Mouse (Mus musculus): Measurements from ENCODE around the gene Tpd52l2.
"Not testable (repeated sequence)": the region's sequence is repeated elsewhere in the genome, so short reads cannot be mapped to it uniquely, and the experiment has no call there.

Tpd52l2 gene

DNA sequence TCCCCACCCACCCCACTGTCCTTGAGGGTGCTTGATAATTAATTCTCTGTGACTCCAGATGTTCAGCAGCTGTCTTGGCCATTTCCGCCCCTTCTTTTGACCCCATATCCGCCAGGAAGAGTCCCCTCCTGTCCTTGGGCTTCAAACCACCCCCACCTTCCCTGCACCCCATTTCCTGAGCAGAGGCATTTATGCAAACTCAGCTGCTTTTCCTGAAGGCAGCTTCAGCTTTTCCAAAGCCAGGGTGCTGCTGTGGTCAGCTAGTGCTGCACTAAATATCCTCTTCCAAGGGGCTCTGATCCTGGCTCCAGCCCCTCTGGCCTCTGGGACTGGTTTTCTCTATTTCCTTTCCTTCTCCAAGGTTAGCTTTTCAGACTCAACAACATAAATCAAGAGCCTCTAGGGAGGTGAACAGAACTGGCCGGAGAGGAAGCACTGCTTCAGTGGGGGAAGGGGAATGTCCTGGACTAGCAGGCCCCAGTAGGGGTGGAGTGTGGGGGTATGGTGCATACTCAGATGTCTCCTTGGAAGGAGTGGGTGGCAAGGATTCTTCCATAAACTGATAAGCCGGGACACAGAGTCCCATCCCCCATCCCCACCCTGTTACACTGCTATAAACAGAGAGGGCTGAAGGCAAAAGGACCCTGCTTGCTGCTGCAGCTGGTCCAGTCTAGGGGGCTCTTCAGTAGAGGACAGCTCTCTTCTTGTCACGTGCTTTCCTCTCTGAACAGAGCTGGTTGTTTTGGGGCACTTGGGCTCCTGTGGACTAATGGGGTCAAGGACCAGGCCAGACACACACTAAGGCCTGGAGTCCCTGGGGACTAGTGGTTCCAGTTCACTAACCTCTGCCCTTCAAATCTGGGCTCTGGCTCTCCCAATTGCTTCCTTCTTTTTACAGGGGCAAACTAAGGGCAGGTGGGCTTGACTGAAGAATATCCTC lies 9.3 kb upstream of the Tpd52l2 start:
- DNase-seq (ENCODE audit: low spot score in 2 of 2), result no peak

GRCm38 (mm10) chr2:181491432-181492205 lies 5.3 kb upstream of the Tpd52l2 start:
- DNase-seq (ENCODE audit: low spot score in 2 of 2), result no peak

DNA sequence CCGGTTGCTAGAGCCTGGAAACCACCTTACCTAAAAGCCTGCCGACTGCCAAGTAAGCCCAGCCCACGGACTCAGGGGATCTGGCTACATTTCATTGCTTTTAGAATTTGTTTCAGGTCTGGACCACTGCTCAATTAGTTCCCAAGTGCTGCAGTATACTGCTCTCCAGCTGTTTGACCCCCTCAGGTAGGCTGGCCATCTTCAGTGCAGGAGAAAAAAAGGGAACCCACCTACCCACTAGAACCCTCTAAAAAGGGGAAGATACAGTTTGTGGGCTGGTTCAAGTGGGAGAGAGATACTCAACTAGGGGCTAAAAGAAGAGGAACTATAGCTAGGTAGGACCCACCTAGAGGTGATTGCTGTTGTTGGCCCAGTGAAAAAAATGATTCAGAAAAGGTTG lies 4.7 kb upstream of the Tpd52l2 start:
- DNase-seq (ENCODE audit: low spot score in 2 of 2), result no peak

DNA sequence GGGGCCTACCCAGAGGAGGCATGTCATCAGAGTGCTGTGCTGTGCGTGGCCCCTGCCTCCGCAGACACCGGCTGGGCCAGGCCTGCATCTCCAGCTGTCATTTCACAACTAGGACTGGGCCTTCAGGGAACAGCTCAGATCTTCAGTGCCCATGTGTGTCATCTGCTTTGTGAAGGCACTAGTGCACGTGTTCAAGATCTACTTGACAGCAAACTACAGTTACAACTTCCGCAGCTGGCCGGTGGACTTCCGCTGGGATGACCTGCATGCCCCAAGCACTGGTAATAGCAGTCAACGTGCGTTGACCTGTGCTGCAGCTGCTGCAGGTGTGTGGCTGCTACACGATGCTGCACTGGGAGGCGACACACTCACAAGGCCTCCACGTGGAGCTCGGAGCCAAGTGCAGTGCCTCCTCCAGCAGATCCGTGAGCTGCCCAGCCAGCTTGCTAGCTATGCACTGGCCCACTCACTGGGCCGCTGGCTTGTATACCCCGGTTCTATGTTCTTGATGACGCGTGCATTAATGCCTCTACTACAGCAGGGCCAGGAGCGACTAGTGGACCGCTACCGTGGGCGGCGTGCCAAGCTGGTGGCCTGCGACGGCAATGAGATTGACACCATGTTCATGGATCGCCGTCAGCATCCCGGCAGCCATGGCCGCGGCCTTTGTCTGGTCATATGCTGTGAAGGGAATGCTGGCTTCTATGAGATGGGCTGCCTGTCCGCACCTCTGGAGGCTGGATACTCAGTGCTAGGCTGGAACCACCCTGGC lies 3.6 kb upstream of the Tpd52l2 start, which contains the start of gene Abhd16b:
Gene Abhd16b, plus strand, starts transcription at position 51 of the 772 bp plus-strand sequence.
- DNase-seq (ENCODE audit: low spot score in 2 of 2), result no peak

DNA sequence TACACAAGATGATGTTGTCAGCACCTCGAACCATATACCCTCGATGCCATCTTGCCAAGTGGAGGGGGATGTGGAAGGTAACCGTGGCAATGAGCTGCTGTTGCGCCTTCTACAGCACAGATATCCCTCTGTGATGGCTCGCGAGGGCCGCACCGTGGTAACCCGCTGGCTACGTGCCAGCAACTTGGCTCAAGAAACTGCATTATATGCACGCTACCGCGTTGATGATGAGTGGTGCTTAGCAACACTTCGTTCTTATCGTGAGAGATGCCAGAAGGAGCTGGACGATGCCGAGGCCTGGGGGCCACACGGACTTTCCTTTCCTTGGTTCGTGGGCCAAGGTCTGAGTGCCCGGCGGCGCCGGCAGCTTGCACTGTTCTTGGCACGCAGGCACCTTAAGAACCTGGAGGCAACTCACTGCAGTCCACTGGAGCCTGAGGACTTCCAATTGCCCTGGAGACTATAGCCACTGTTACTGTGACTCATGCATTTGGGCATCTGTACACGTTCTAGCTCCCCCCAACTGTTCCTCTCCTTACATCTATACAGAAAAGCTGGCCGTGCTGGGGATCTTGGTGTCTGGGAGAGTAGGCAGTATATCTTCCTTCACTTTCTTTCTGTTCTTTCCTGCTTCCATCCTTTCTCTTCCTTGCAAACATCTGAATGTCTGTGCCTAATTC lies 2.5 kb upstream of the Tpd52l2 start:
- DNase-seq (ENCODE audit: low spot score in 2 of 2), result no peak

GRCm38 (mm10) chr2:181495845-181496244 lies 1.1 kb upstream of the Tpd52l2 start:
- DNase-seq (ENCODE audit: low spot score in 2 of 2), result not testable (repeated sequence)

- peak in 1 of 2 experiments; percentile 59 for DNase-seq (ENCODE audit: low spot score in 2 of 2)
These were observed 661 bp upstream of the Tpd52l2 start for GRCm38 (mm10) chr2:181496281-181496680.

DNA sequence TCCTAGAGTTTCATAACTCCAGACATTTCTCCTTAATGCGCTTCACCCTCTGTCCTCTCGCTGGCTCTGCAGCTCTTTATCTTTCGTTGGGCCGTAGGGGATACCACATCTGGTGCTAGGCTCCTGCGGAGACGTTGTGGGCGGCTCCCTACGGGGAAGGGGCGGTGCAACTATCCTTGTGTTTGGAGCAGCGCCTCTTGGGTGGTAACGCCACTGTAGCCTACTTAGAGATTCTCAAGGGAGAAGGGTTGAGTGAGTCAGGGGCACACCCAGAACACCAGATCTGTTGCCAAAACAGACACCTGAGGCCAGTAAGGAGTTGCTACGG lies 570 bp downstream of the Tpd52l2 start:
- no peak for DNase-seq (ENCODE audit: low spot score in 2 of 2)

- no peak for DNase-seq (ENCODE audit: low spot score in 2 of 2)
These were observed 1.7 kb downstream of the Tpd52l2 start for GRCm38 (mm10) chr2:181498644-181499043.

GRCm38 (mm10) chr2:181509191-181509590 lies 12.2 kb downstream of the Tpd52l2 start:
- DNase-seq (ENCODE audit: low spot score in 2 of 2), result no peak

- DNase-seq (ENCODE audit: low spot score in 2 of 2), result no peak
These were observed 14.3 kb downstream of the Tpd52l2 start for GRCm38 (mm10) chr2:181511231-181511630.

GRCm38 (mm10) chr2:181519201-181519600 lies 22.3 kb downstream of the Tpd52l2 start:
- DNase-seq (ENCODE audit: low spot score in 2 of 2), result no peak

DNA sequence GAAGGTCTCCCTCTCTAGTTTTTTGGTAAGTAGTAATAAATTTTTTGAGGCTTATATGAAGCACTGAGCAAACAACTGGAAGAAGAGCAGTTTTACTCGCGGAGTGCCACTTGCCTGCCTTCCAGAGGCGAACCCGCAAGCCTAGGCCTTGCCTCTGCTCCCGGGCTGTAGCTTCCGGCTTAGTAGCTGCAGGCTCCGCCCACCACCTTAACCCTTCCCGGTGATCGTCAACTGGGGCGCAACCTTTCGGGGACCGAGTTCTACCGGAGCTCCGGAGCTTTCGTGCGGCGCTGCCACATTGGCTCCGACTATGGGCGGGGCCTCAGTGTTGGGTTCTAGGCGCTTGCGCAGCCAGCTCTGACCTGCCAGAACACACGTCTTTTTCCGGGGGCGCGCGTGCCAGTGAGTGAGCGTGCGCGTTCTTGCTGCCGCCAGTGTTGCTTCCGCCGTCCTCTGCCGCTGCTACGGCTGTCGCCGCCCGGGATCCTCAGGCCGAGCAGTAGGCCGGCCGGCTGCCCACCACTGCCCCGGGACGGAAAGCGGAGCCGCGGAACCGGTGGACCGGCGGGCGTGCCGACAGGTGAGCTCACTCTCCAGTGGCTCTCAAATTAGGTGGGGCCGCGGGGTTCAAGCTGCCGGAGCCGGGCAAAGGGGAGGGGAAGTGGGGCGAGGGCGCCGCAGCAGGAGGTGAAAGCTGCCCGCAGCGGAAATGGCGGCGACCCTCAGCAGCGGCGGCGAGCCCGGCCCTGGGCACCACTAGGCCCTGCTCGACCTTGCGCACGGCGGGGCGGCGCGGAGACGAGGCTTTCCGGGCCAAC lies 23.4 kb downstream of the Tpd52l2 start, which contains the start of gene Dnajc5:
Gene Dnajc5, plus strand, starts transcription at position 368 of the 818 bp plus-strand sequence.
- DNase-seq (ENCODE audit: low spot score in 2 of 2), result peak; percentile 89 to 94

DNA sequence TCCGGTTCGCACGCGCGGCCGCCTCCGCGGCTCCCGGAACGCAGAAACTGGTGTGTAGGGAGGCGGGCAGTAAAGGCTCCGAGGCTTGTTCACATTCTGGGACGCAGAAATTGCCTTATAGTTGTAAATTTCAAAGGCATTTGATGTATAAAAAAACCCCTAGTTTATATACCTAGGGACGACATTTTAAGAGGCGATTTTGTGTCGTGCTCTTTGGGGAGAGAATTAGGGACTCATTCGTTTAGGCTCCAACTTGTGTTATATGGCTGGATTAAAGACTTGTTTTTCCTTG lies 23.9 kb downstream of the Tpd52l2 start:
- DNase-seq (ENCODE audit: low spot score in 2 of 2), result no peak

DNA sequence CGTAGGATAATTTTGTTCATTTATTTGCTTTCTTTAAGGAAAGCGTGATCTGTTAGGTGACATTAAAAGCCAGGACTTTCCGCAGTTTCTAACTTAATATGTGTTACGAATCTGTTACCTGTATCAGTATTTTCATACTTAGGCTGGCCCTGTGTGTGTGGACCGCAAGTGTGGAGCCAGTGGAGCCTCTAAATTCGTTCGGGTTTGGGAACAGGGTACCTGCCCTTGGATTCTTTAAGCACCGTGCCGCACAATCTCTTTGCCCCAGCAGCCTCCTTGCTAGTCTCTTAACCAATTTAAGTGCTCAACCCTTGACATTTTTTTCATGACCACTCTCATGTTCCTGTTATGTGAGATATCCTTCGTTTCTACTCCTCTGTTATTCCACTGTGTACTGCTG lies 24.5 kb downstream of the Tpd52l2 start:
- no peak for DNase-seq (ENCODE audit: low spot score in 2 of 2)

DNA sequence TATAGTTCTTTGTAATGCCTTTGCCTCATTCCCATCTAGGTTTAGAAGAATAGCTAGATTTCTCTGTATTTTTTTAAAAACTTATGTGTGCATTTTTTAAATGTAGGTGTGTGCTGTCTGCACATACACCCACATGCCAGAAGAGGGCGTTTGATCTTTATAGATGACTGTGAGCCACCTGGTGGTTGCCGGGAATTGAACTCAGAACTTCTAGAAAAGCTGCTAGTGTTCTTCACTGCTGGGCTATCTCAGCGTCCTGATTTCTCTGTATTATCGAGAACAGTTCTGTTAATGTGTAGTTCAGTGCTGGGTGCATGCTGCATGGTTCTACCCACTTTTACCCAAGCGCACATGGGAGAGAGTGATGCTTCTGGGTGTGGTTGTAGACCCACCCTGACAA lies 25.9 kb downstream of the Tpd52l2 start:
- DNase-seq (ENCODE audit: low spot score in 2 of 2), result no peak

GRCm38 (mm10) chr2:181525526-181525925 lies 28.6 kb downstream of the Tpd52l2 start:
- DNase-seq (ENCODE audit: low spot score in 2 of 2), result no peak

DNA sequence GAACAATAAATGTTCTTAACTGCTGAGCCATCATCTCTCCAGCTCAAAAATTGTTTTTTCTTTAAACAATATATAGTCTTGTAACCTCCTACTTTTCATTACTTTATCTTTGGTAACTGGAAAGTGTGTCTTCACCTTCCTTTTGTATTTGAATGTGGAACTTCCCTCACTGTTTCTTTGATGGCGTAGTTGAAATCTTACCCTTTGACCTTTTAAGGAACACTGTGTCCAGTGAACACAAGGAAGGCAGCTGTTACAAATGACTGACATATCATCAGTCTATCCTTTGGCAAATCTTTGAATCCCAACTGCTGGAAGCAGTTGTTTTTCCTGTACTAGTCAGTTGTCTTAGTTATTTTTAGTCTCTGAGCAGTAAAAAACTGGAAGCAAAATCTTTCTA lies 32.1 kb downstream of the Tpd52l2 start:
- DNase-seq (ENCODE audit: low spot score in 2 of 2), result no peak

- no peak for DNase-seq (ENCODE audit: low spot score in 2 of 2)
These were observed 35.6 kb downstream of the Tpd52l2 start for GRCm38 (mm10) chr2:181532589-181532988.

- DNase-seq (ENCODE audit: low spot score in 2 of 2), result no peak
These were observed 39.5 kb downstream of the Tpd52l2 start for GRCm38 (mm10) chr2:181536410-181536809.
